Mouse (Mus musculus): ENCODE results near the gene Rapgefl1. TPM values are rescaled to one million over a fixed set of nuclear protein-coding genes. Genes with fewer than 3 reads are reported as not detected.
"Not testable (repeated sequence)": the region's sequence is repeated elsewhere in the genome, so short reads cannot be mapped to it uniquely, and the experiment has no call there.

The Rapgefl1 gene
- polyA plus RNA-seq, 2 experiments from 2014 or later = 0.15 TPM; not detected in 1

GRCm38 (mm10) chr11:98816706-98817239, 19.8 kb upstream of the Rapgefl1 start:
- no peak for ATAC-seq

GRCm38 (mm10) chr11:98820968-98821367, 15.6 kb upstream of the Rapgefl1 start:
- ATAC-seq = no peak

DNA sequence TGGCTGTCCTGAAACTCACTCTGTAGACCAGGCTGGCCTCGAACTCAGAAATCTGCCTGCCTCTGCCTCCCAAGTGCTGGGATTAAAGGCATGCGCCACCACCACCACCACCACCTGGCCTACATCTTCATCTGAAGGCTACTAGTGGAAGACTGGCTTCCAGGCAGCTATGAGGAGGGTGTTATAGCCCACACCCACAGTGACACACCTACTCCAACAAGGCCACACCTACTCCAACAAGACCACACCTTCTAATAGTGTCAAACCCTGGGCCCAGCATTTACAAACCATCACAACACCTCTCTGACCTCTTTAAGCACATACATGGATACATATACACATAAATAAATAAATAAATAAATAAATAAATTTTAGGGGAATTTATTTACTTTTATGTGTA, 10.5 kb upstream of the Rapgefl1 start:
- ATAC-seq = not testable (repeated sequence)

- ATAC-seq = no peak
Observed at GRCm38 (mm10) chr11:98827877-98828276, 8.7 kb upstream of the Rapgefl1 start.

DNA sequence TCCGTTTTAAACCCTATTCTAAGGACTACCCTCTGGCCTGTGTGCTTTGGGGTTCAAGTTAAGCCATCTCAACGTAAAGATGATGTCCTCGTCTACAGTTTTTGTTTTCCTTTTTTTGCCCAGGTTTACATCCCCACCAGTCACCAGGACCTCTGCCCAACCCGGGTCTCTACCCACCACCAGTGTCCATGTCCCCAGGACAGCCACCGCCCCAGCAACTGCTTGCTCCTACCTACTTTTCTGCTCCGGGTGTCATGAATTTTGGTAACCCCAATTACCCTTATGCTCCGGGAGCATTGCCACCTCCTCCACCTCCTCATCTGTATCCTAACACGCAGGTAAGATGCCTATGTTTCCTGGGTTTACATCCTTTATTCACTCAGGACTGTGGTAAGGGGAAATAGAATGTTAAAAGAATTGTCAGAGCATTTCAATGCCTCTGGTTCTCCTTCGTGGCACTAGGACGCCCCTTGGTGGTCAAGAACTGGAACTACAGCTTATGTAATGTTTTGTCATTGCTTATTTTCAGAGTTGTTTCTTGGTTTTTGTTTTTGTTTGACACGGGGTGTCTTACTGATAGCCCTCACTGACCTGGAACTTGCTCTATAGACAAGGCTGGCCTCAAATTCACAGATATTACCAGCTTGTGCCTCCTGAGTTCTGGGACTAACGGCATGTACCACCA, 7.4 kb upstream of the Rapgefl1 start:
- ATAC-seq = peak; percentile 36

DNA sequence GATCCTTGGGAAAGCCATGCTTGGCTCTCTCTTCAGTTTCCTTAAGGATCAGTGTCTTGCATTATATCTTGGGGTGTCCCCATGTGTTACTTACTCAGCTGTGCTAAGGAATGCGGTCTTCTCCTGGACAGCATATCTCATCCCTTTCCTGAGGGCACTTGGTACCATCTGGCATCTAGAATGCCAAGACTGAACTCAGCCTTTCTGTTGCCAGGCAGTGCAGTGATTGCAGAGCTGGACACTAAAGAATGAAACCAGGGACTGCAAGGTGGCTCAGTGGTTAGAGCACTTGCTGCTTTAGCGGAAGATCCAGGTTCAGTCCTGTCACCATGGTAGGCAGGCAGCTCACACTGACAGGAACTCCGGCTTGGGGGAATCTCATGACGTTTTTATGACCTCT, 6.7 kb upstream of the Rapgefl1 start:
- ATAC-seq = no peak

GRCm38 (mm10) chr11:98835296-98835695, 1.3 kb upstream of the Rapgefl1 start:
- ATAC-seq = no peak

DNA sequence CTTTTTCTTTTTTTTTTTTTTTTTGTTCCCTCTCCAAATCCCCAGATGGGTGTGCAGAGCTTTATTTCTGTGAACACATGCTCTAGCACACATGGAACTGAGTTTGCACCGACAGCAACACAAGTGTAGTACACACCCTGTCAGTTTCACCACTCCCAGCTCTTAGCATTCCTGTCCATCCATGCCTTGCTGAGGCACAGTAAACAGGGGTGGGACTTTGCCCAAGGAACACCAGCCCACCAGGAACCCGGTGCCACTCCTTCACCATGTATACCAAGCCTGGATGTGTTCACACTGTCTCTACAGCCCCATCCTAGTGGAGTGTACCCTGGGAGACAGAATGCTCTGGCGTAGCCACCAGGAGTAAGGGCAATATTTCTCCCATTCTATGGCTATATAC, 860 bp upstream of the Rapgefl1 start:
- no peak for ATAC-seq

GRCm38 (mm10) chr11:98836128-98836527, 457 bp upstream of the Rapgefl1 start:
- peak; percentile 19 for ATAC-seq

DNA sequence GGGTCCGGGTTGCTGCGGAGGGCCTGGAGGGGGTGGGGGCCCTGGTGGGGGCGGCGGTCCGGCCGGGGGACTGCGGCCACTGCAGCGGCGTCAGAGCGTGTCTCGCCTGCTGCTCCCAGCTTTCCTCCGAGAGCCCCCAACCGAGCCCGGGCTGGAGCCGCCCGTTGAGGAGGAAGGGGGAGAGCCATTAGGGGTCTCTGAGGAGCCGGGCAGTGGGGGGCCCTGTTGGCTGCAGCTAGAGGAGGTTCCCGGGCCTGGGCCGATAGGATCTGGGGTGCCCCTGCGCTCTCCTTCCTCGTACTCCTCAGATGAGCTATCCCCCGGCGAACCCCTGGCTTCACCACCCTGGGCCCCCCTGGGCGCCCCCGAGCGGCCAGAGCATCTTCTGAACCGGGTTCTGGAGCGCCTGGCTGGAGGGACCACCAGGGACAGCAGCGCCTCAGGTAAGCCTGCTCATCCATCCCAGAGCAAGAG, 683 bp downstream of the Rapgefl1 start:
- no peak for ATAC-seq

- ATAC-seq = no peak
Observed at GRCm38 (mm10) chr11:98837917-98838316, 1.3 kb downstream of the Rapgefl1 start.

GRCm38 (mm10) chr11:98838512-98838911, 1.9 kb downstream of the Rapgefl1 start:
- ATAC-seq = no peak

DNA sequence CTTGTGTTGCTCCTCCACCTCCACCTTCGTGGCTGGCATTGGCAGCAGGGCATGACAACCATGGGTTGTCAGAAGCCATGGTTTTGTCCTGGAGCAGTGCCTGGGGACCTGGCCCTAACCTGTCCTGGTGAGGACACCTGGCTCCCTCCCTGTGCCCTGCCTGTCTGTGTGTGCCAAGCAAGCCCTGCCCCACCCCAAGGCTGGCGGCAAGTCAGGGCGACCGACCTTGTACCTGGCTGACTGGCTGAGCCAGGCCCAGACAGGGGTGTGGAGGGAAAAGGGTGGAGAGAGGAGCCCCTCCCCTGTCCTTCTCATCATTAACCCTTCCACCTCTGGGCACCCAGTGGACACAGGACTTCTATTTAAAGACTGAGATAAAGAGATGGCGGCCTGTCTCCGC, 2.8 kb downstream of the Rapgefl1 start:
- no peak for ATAC-seq

DNA sequence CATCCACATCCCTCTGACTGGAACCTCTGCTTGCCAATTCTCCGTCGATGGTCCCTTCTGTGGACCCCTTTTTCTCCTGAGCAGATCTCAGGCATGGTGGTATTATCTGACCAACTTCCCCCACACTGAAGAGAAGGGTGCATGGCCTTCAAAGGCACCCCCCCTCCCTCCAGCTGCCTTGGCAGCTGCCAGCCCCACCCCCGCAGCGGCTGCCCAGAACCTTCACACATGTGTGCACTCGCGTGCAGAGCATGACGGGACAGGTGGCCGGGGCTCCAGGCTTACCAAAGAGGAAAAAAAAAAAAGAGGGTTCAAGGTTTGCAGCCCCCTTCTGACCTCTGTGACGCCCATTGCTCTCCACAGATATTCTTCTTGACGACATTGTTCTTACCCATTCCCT, 3.3 kb downstream of the Rapgefl1 start:
- ATAC-seq = no peak

DNA sequence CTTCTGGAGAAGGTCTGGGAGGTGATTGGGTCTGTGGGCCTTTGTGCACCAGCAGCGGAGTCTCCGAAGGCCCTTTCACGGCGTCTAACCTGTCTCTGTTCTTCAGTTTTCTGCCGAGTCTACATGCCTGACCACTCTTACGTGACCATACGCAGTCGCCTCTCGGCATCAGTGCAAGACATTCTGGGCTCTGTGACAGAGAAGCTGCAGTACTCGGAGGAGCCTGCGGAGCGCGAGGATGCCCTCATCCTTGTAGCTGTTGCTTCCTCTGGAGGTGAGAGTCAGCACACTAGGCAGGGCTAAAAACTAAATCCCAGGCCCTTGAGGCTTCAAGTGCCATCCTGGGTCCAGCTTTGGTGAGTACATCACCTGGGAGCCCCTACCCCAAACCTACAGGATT, 9.4 kb downstream of the Rapgefl1 start:
- ATAC-seq = no peak

- ATAC-seq = no peak
Observed at GRCm38 (mm10) chr11:98846865-98847604, 10.4 kb downstream of the Rapgefl1 start.

DNA sequence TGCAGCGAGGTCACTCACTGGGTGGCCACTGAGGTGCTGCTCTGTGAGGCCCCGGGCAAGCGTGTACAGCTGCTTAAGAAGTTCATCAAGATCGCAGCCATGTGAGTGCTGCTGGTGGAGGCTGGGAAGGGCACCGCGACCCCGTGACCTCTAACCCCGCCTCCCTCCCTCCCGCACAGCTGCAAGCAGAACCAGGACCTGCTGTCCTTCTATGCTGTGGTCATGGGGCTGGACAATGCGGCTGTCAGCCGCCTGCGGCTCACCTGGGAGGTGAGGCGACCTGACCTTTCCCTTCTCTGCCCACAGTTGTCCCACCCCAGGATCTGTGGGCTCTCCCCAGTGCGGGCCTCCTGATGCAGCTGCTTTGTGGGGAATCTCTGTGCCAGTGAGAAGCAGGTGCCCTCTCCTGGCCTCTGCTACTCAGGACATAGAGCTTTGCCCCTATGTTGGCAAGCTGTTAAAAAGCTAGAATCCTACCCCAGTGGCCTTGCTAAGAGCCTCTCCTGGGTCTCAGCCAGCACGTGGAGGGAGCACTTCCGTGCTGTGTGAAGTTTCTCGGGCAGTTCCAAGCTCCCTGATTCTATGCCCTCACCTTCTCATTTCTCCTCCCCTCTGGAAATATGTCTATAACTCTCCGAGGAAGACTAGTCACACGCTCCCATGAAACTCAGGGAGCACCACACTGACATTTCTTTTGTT, 12.8 kb downstream of the Rapgefl1 start:
- ATAC-seq = no peak

- no peak for ATAC-seq
Observed at GRCm38 (mm10) chr11:98850100-98851093, 13.8 kb downstream of the Rapgefl1 start.

- ATAC-seq = no peak
Observed at GRCm38 (mm10) chr11:98854116-98854515, 17.5 kb downstream of the Rapgefl1 start.

GRCm38 (mm10) chr11:98854659-98855058, 18.1 kb downstream of the Rapgefl1 start:
- no peak for ATAC-seq

DNA sequence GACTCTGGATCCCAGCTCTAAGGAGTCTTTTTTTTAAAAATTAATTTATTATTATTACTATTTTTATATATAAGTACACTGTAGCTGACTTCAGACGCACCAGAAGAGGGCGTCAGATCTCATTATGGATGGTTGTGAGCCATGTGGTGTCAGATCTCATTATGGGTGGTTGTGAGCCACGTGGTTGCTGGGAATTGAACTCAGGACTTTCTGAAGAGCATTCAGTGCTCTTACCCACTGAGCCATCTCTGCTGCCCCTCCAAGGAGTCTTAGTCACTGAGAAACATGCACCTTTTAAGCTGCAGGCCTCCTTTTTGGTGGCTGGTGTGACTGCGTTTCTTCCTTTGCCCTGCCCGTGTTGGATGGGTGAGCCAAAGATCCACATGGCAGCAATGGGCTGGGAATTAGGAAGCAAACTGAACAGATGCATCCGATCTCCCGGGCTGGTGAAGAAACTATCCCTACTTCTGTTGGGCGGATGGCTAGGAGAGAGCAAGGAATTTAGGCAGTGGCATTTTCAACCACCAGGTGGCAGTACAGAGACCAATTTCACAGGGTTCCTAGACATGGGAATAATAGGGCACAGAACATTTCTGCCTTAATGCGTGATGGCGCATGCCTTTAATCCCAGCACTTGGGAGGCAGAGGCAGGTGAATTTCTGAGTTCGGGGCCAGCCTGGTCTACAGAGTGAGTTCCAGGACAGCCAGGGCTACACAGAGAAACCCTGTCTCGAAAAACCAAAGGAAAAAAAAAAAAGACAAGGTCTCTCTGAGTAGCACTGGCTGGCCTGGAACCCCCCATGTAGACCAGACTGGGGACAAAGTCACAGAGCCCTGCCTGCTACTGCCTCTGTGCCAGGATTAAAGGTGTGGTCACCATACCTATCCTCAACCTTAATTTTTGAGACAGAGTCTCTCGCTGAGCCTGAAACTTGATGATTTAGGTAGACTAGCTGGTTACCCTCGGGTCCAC, 22.5 kb downstream of the Rapgefl1 start:
- peak; percentile 45 for ATAC-seq

Measured in activated CD4-positive, CD25-positive, alpha-beta regulatory T cell, adult 4 months (primary cell).